Mouse (Mus musculus): ENCODE measurements around the gene Fgfr2.
"Not testable (repeated sequence)": the region's sequence is repeated elsewhere in the genome, so short reads cannot be mapped to it uniquely, and the experiment has no call there.

Fgfr2 gene

GRCm38 (mm10) chr7:130471045-130471444 lies 2652.1 kb downstream of the Fgfr2 start:
- no peak for DNase-seq (ENCODE audit: low read depth, low spot score)

DNA sequence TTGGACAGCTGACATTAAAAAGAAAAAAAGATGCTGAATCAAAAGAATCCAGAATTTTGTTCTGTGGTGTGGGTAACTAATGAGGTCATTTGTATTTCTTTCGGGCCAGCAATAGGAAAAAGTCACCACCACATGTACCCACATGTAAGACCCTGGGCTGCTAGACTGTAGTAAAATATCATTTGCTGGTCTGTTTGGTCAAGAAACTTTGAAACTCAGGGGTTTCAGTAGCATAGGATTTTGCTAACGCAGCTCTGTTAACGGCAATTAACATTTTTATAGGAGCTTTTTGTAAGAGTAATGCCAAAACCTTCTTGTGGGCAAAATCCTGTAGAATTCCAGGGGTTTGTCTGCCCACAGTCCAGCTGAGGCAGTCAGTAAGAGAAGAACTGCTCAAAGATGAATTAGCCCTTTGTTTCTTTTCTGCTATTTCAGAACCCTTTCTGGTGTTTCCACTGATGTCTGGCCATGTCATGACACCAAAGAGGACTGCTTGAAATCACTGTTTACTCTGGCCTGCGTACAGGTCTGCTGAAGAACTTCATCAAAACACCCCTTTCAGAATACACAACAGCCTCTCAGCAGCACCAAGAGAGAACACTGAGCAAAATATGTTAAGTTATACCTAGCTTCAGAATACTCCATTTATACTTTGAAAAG lies 2667.4 kb downstream of the Fgfr2 start:
- DNase-seq (ENCODE audit: low read depth, low spot score): no peak

DNA sequence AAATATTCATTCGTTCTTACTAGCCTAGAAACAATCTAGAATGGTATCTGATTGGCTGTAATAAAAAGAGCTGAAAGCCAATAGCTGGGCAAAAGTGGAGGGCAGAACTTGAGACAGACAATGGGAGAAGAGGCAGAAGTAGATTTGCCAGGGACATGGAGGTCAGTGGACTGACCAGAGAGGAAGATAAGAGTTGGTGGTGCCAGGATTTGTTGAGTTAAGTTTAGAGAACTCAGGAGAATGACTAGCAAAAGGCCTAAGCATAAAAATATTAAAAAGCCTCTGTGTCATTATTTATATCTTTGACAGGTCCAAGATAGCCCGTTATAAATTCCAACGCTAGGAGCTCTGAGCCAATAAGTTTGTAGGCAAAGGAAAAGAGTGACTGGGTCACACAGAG lies 2668.9 kb downstream of the Fgfr2 start:
- DNase-seq (ENCODE audit: low read depth, low spot score): no peak

- no peak for DNase-seq (ENCODE audit: low read depth, low spot score)
Observed at GRCm38 (mm10) chr7:130435776-130436175, 2687.4 kb downstream of the Fgfr2 start.

DNA sequence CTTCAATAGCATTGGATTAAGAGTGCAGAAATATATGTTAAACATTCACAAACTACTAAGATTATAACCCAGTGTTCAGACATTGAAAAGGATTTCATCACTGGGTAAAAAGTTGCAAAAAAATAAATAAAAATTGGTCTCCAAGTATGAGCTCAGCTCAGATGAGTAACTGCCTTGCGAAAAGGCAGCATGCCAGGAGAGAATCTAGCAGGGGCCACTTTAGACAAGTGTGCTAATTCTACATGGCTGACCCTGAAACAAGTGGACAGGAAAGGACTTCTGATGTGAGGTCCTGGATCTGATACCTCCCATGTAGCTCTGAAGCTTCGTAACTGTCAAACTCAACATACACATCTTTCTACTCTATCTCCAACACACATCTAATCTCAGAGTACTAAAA lies 2691.0 kb downstream of the Fgfr2 start:
- no peak for DNase-seq (ENCODE audit: low read depth, low spot score)

GRCm38 (mm10) chr7:130426586-130426985 lies 2696.6 kb downstream of the Fgfr2 start:
- no peak for DNase-seq (ENCODE audit: low read depth, low spot score)

GRCm38 (mm10) chr7:130425991-130426390 lies 2697.2 kb downstream of the Fgfr2 start:
- DNase-seq (ENCODE audit: low read depth, low spot score): no peak

DNA sequence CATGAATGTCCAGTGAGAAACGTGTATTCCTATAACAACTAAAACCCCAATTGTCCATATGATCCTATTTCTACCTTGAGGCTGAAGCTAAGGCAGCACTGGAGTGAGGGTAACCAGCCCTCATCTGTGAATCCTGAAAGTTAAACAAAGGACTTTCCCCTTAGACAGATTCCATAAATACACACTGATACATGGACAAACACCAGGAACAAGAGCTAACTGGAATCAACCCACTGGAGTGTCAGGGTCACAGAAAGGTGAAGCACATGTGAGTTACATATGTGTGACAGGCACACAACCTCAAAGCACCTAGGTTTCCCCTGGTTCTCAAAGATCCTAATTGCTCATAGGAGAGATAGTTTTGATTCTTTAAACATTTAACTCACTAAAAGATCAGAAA lies 2703.2 kb downstream of the Fgfr2 start:
- DNase-seq (ENCODE audit: low read depth, low spot score): no peak

GRCm38 (mm10) chr7:130407622-130408021 lies 2715.5 kb downstream of the Fgfr2 start:
- DNase-seq (ENCODE audit: low read depth, low spot score): no peak

- DNase-seq (ENCODE audit: low read depth, low spot score): no peak
Observed at GRCm38 (mm10) chr7:130403346-130403745, 2719.8 kb downstream of the Fgfr2 start.

DNA sequence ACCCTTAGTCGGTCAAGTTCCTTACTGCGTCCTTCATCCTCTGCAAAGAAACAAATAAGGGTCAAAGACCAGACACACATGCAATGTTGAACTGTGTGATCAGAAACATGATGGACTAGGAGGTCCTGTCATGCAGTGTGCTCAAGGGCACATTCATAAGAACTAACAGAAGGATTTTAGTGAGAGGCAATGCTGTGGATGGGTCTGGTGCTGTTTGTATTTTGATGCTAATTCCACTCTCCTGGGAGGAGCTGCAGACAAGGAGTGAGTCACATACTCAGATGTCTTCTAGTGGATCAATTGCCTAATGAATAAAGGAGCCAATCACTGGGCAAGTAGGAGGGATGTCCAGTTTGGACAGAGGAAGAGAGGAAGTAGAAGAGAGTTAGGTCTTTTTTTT lies 2728.5 kb downstream of the Fgfr2 start:
- no peak for DNase-seq (ENCODE audit: low read depth, low spot score)

GRCm38 (mm10) chr7:130390060-130390459 lies 2733.1 kb downstream of the Fgfr2 start:
- DNase-seq (ENCODE audit: low read depth, low spot score): not testable (repeated sequence)

GRCm38 (mm10) chr7:130386308-130386707 lies 2736.8 kb downstream of the Fgfr2 start:
- no peak for DNase-seq (ENCODE audit: low read depth, low spot score)

- no peak for DNase-seq (ENCODE audit: low read depth, low spot score)
Observed at GRCm38 (mm10) chr7:130385732-130386294, 2737.3 kb downstream of the Fgfr2 start.

DNA sequence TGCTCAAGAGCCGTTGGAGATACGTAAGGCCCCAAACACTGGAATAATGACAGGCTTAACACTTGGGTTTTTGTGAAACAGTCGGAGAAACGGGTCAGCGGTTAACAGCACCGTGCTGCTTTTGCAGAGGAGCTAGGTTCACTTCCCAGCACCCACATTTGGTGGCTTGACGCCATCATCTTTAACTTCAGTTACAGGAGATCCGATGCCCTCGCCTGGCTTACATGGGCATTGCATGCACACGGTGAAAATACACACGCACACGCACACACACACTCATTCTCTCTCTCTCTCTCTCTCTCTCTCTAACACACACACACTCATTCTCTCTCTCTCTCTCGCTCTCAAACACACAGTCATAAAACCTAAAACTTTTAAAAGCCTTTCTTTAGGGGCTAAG lies 2741.0 kb downstream of the Fgfr2 start:
- no peak for DNase-seq (ENCODE audit: low read depth, low spot score)

DNA sequence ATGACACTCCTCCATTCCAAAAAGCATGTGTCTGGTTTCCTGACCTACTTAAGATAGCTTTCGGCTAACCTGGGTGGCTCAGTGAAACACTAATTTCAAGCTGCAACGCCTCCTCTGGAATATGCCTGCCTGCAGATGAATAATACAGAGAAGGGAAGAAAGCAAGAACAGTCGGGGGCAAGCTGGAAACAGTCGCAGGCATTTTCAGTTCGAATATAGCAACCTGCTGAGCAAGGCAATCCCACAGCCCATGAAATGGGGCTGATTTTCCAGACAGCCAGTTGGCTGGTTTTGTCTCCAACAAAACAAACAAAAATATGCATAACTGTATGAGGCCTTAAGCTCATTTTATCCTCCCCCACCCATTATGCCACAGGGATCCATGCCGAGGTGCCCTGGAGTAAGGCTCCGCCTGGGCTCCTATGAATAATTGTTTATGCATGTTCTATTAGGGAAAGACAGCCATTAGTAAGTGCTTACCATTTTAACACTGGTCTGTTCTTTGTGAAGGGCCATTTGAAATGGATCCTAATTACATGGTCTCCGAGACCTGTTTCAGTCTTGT lies 2741.7 kb downstream of the Fgfr2 start:
- DNase-seq (ENCODE audit: low read depth, low spot score): no peak

DNA sequence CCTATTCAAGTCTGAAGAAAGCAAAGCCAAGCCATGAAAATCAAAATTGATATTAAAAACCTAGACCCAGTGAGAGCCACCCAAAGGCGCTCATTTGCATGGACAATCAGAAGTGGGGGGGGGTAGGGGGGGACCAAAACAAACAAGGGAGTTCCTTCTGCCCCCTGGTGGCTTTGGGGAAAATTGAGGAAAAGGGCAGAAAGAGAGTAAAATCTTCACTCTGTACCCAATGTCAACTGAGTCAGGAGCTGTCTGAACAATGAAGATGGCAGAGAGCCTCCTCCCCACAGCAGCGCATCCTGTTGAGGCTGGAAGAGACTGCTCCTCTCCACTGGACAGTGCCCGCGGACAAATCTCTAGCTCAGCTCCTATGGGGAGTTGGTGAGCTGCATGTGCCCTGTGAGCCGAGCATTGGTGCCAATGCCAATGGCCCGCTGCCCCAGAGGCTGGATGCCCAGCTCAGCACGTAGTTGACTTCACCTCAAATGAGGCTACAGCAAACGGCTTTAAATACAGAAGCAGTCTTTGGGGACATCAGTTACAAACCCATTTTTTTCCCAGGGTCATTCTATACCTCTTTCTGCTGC lies 2742.3 kb downstream of the Fgfr2 start:
- no peak for DNase-seq (ENCODE audit: low read depth, low spot score)

DNA sequence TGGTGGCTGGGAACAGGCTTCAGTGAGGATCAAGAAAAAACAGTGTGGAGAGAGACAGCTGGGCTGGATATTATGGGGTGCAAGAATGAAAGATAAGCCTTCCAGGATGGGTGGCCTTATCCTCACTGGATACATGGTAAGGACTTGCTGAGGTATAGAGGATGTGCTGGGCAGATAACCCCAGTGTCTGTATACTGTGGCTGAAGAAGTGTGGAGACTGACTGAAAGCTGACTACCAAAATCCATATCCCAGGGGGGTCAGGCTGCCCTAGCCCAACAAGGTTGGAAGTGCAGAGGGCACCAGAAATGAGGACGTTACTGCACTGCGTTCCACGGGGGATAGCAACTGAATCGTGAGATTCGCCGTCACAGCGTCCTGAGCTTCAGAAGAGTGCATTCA lies 2742.8 kb downstream of the Fgfr2 start:
- DNase-seq (ENCODE audit: low read depth, low spot score): no peak

GRCm38 (mm10) chr7:130379886-130380285 lies 2743.3 kb downstream of the Fgfr2 start:
- no peak for DNase-seq (ENCODE audit: low read depth, low spot score)

GRCm38 (mm10) chr7:130378308-130378707 lies 2744.8 kb downstream of the Fgfr2 start:
- no peak for DNase-seq (ENCODE audit: low read depth, low spot score)

GRCm38 (mm10) chr7:130374311-130374710 lies 2748.8 kb downstream of the Fgfr2 start:
- no peak for DNase-seq (ENCODE audit: low read depth, low spot score)

DNA sequence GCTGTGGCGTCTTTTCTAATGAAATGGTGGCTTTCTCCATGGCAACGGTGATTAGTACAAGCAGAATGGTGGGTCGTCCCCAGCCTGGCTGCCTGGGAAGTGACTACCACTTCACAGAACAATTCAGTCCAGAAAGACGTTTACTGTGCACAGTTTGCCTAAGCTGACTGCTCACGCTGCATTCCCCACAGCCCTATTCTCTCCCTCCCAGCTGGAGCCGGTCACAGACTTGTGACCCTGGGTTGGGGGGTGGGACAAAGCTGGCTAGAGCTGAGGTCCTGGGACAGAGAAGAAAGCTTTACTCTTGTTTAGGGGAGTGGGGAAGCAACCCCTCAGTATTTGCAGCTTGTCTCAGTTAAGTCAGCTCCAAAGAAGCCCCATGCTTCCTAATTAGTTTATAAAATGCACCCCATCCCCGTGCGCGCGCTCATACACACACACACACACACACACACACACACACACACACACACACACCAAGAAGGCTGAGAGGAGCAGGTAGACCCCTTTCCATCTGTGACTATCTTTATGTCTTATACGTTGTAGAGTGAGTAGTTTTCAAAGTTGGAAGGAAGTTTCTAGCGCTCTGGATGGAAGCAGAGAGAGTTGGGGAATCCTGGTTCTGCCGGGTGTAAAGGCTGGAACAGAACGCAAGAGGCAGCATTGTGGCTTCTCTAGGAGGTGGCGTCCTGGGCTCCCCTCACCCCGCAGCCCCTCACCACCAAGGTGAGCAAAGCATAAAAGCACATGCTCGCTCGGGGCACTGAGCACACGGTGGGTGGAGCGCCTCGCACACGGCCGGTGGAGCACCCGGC lies 2754.1 kb downstream of the Fgfr2 start:
- no peak for DNase-seq (ENCODE audit: low read depth, low spot score)
